Mouse (Mus musculus) liver, adult 2 months (tissue): Measurements from ENCODE around the gene Gm20388. TPM values are rescaled to one million over a fixed set of nuclear protein-coding genes. Genes with fewer than 3 reads are reported as not detected.
A peak's percentile ranks its signal among the peaks of the same experiment; 100 is the strongest.

ENCODE experiments used
- DNase-seq: peaks from one replicate; pipeline ENCODE4 v3.0.0-alpha.2; 2011; ENCODE audit warnings: low read depth, low spot score; ENCODE audit errors: extremely low read depth
- H3K27ac ChIP-seq: fragments of 200-500 bp; replicated peaks from 2 replicates; pipeline ENCODE4 v1.5.1; 2012; ENCODE audit warnings: low read depth, mild to moderate bottlenecking, control low read depth, inconsistent platforms, low read length; ENCODE audit not compliant: insufficient read depth
- H3K27me3 ChIP-seq: fragments of 200-500 bp; 2 replicates; pipeline ENCODE4 v1.6.1; 2012; ENCODE audit warnings: mild to moderate bottlenecking, moderate library complexity, low read length, inconsistent platforms; ENCODE audit not compliant: control insufficient read depth, insufficient read depth
- H3K36me3 ChIP-seq: fragments of 200-500 bp; 2 replicates; pipeline ENCODE4 v1.6.1; 2012; ENCODE audit warnings: low read length, inconsistent platforms; ENCODE audit not compliant: control insufficient read depth, insufficient read depth
- H3K4me1 ChIP-seq: fragments of 200-500 bp; 2 replicates; pipeline ENCODE4 v1.6.1; 2011; ENCODE audit warnings: low read length; ENCODE audit not compliant: control insufficient read depth, insufficient read depth
- H3K4me3 ChIP-seq: fragments of 200-500 bp; 2 replicates; pipeline ENCODE4 v1.5.1; 2011; ENCODE audit warnings: low read depth, mild to moderate bottlenecking, control low read depth, low read length, moderate library complexity; ENCODE audit not compliant: insufficient read depth
- H3K79me2 ChIP-seq: fragments of 200-500 bp; 2 replicates; pipeline ENCODE4 v1.6.1; 2012; ENCODE audit warnings: inconsistent platforms, mild to moderate bottlenecking, low read length, moderate library complexity; ENCODE audit not compliant: control insufficient read depth, insufficient read depth
- H3K9ac ChIP-seq: fragments of 200-500 bp; 2 replicates; pipeline ENCODE4 v1.6.1; 2012; ENCODE audit warnings: low read depth, mild to moderate bottlenecking, control low read depth, inconsistent platforms, low read length
- CTCF ChIP-seq: fragments of 200-500 bp; IDR thresholded peaks from 2 replicates; pipeline ENCODE4 v1.5.1; 2011; ENCODE audit warnings: low read depth, low read length, control low read depth
- POLR2A ChIP-seq: fragments of 200-500 bp; IDR thresholded peaks from 2 replicates; pipeline ENCODE4 v1.6.1; 2011; ENCODE audit warnings: low read length, control low read depth; ENCODE audit not compliant: insufficient read depth; ENCODE audit errors: extremely low read depth
- WGBS: fragments of 180-500 bp; shearing (Covaris S2); methylation state at CpG from one replicate; pipeline ENCODE4 v1.1.7; 2018; 5-methylcytosine and 5-hydroxymethylcytosine counted together
- polyA plus RNA-seq: library from polyadenylated mRNA; depleted of rRNA; stranded (reverse); fragments of >200 nt; gene quantifications from 2 replicates; pipeline ENCODE4 v1.2.3, GENCODE M21; 2012
- total RNA-seq: library from RNA; depleted of rRNA; stranded (reverse); fragments of >200 nt; gene quantifications from 2 replicates; pipeline ENCODE4 v1.2.3, GENCODE M21; 2014

The Gm20388 gene
- total and polyA plus RNA-seq, 2 experiments = 6.4 to 19.9 TPM

- Histone ChIP-seq H3K79me2 (peaks cover 12% of the 10 kb centered on the region; the same call in 1 of the 2 replicates), H3K27me3 (no peaks in the 10 kb centered on the region), H3K9ac (peak within 1 kb of the TSS; percentile 97), H3K36me3 (peaks cover 5% of the 10 kb centered on the region; the same call in 1 of the 2 replicates), H3K27ac (peak within 1 kb of the TSS; percentile 94), H3K4me3 (peak within 1 kb of the TSS; percentile 88), H3K4me1 (peaks cover 19% of the 10 kb centered on the region)
- TF ChIP-seq CTCF (no peak), POLR2A (peak; percentile 54; the same call in 1 of the 2 replicates)
- peak; percentile 65 for DNase-seq
- under 1% methylated on average over 57 of the region's 58 CpGs for WGBS
These were observed 3567.2 kb downstream of the Gm20388 start, which contains the start of gene Afg3l1 for GRCm38 (mm10) chr8:123477737-123478258. Gene Afg3l1 (plus strand): TSS chr8:123477903.

GRCm38 (mm10) chr8:123478456-123479218 lies 3568.0 kb downstream of the Gm20388 start:
- Histone ChIP-seq H3K27ac (peak overlapping the region; percentile 94), H3K4me3 (peak overlapping the region; percentile 88), H3K4me1 (peaks cover 17% of the 10 kb centered on the region; the same call in 1 of the 2 replicates), H3K27me3 (no peaks in the 10 kb centered on the region), H3K36me3 (peaks cover 11% of the 10 kb centered on the region; the same call in 1 of the 2 replicates), H3K9ac (peak overlapping the region; percentile 97), H3K79me2 (peaks cover 12% of the 10 kb centered on the region; the same call in 1 of the 2 replicates)
- whole genome bisulfite sequencing = 25% methylated on average over 16 of the region's 16 CpGs
- TF ChIP-seq POLR2A (no peak), CTCF (no peak)
- DNase-seq = peak; percentile 25

GRCm38 (mm10) chr8:123482627-123483026 lies 3572.0 kb downstream of the Gm20388 start:
- no peaks in the 10 kb centered on the region for H3K27me3 ChIP-seq
- H3K36me3 ChIP-seq = peaks cover 34% of the 10 kb centered on the region
- H3K4me1 ChIP-seq = peaks cover 10% of the 10 kb centered on the region; the same call in 1 of the 2 replicates
- no peak overlapping the region for H3K9ac ChIP-seq
- no peak overlapping the region for H3K27ac ChIP-seq
- TF ChIP-seq POLR2A (no peak), CTCF (peak; percentile 34; the same call in 1 of the 2 replicates)
- H3K79me2 ChIP-seq = peaks cover 12% of the 10 kb centered on the region; the same call in 1 of the 2 replicates
- WGBS = 96% methylated on average over 7 of the region's 7 CpGs
- H3K4me3 ChIP-seq = no peak overlapping the region
- no peak for DNase-seq

- Histone ChIP-seq H3K9ac (no peak overlapping the region), H3K27ac (no peak overlapping the region), H3K79me2 (no peaks in the 10 kb centered on the region), H3K36me3 (peaks cover 67% of the 10 kb centered on the region), H3K4me3 (no peak overlapping the region), H3K27me3 (no peaks in the 10 kb centered on the region), H3K4me1 (no peaks in the 10 kb centered on the region)
- WGBS = 91% methylated on average over 15 of the region's 15 CpGs
- DNase-seq = no peak
- TF ChIP-seq POLR2A = no peak
- TF ChIP-seq CTCF = no peak
These were observed 3580.8 kb downstream of the Gm20388 start for GRCm38 (mm10) chr8:123491280-123492075.

GRCm38 (mm10) chr8:123492898-123493297 lies 3582.3 kb downstream of the Gm20388 start:
- no peak for DNase-seq
- 96% methylated on average over 9 of the region's 9 CpGs for WGBS
- Histone ChIP-seq H3K9ac (no peak overlapping the region), H3K36me3 (peaks cover 55% of the 10 kb centered on the region), H3K79me2 (no peaks in the 10 kb centered on the region), H3K4me1 (no peaks in the 10 kb centered on the region), H3K27ac (no peak overlapping the region), H3K27me3 (no peaks in the 10 kb centered on the region), H3K4me3 (no peak overlapping the region)
- no peak for TF ChIP-seq CTCF
- TF ChIP-seq POLR2A = no peak
